Mouse (Mus musculus): ENCODE results near the gene Flt3l.

Flt3l gene

DNA sequence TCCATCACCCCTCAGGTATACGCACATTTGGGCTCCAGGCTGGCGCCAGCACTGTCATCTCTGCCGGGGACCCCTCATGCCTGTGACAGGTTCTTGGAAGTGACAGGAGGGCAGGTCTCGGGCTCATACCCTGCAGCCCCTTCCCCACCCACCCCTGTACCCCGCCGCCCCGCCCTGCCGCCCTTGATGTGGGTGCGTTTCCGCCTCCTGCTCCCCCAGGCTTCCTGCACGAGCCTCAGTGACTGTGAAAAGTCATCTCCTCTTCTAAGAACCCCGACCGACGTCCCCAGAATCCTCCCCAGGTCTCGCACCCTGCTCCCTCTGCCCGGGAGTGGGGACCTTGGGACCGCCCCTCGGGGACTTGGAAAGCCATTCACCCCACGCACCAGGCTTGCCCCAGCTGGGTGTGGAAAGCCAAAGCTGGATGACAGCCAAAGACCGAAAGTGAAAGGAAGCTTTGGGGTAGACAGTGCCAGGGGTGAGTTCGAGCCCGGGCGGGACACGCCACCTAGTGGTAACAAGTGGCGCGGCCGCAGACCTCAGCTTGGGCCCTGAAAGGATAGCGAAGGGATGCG, at the start of gene Flt3l, which contains the start of gene Gm45713:
Gene Flt3l, minus strand, starts transcription at position 440 of the 575 bp plus-strand sequence.
Gene Gm45713, minus strand, starts transcription at position 239 of the 575 bp plus-strand sequence.
- peak; percentile 87 to 90 for DNase-seq (ENCODE audit: low spot score in 2 of 2)

DNA sequence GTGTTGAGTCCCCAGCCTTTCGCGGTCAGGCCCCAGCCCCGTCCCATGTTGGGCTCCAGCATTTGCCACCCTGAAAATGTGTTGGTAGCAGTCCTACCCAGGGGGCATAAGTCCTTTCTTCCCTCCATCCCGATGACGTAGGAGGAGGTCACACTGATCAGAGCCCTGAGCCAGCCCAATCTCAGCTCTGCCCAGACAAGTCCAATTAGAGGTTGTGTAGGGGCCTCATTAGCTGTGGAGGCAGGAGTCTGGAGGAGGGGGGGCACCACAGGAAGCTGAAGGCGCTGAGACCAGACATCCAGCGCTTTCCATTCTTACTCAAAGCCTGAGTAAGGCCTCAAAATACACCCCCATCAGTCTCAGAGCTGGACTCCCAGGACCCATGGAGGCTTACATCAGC, 49.7 kb upstream of the Flt3l start:
- no peak for DNase-seq (ENCODE audit: low spot score in 2 of 2)

DNA sequence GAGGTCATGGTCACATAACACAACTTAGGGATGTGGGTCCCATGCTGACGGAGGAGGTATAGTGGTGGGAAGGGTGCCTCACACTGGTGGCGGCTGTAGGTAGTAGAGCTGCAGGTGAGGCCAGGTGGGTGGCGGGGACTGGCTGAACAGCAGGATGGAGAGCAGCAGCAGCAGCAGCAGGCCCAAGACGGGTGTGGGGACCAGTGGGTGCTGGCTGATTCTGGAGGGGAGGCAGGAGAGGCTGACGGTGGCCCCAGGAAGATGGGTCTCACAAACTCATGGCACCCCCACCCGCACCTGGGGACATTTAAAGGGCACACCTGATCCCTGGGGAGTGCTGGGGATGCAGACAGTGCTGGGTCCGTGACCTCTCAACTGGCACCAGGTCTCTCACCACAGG, 47.4 kb upstream of the Flt3l start:
- no peak for DNase-seq (ENCODE audit: low spot score in 2 of 2)

DNA sequence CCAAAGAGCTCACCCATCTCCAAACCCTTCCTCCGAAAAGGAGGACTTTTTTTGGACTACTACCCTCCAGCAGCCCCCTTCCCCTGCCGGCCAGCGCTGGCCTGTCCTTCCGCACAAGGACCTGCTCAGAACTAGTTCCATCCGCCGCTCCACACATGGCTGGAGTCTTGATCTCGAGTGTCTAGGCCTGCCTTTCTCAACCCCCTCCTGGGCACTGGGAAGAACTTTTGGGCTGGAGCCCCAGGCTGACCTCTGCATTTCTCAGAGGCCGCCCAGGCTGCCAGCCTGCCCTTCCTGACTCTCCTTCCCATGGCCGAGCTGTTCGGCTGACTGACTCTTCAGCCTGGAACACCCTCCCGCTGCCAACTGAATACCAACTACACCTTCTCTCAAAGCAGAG, 46.4 kb upstream of the Flt3l start:
- no peak for DNase-seq (ENCODE audit: low spot score in 2 of 2)

DNA sequence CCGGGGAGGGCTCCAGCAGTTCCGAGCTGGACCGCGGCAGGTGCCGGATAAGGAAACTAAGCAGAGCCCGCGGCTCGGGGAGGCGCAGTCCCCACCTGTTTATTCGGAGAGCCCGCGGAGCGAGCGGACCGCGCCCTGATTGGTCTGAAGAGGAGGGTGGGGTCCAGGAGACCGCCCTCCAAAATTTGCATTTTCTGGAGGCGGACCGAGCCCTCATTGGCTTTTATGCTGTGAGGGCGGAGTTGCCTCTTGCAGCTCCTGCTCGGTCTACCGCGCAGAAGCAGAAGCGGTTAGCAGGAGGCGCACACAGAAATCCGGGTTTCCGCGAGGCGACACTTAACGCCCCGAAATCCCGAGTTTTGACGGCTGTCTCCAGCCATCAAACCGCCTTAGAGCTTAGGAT, 46.0 kb upstream of the Flt3l start:
- peak; percentile 83 to 87 for DNase-seq (ENCODE audit: low spot score in 2 of 2)

DNA sequence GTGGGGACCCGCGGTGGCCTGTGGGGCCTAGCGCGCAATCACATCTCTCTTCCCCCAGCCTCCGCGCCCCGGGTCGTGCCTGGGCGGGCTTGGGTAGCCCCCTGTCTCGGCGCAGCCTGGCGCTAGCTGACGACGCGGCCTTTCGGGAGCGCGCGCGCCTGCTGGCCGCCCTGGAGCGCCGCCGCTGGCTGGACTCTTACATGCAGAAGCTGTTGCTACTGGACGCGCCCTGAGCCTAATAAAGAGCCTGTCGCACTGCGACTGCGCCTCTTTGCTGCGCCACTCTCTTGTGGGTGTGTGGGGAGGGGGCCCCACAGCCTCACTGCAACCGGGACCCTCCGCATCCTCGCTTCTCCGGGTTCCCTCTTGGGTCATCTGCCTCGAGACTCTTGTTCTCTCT, 45.3 kb upstream of the Flt3l start:
- no peak for DNase-seq (ENCODE audit: low spot score in 2 of 2)

DNA sequence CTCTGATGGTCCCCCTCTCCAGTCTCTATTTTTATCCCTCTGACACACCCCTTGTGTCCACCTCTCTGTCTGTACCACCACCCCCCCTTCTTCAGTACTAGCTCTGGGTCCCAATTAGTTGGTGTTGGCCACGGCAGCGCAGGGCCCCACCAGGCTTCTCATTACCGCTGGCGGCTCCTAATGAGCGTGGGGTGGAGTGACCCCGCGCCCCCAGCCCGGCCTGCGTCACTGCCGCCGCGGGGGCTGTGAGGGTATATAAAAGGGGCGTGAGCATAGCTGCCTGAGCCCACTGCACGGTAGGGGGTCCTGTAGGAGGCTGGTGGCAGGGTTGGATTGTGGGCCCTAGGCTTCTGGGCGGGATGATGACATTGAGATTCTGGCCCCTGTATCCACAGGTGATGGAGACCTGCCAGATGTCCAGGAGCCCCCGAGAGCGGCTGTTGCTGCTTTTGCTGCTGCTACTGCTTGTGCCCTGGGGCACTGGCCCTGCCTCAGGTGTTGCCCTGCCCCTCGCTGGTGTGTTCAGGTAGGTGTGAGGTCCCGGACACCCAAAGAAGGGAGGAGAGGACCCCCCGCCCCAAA, 44.8 kb upstream of the Flt3l start, which contains the start of gene Pth2:
Gene Pth2, plus strand, starts transcription at position 100 of the 582 bp plus-strand sequence.
- no peak for DNase-seq (ENCODE audit: low spot score in 2 of 2)

DNA sequence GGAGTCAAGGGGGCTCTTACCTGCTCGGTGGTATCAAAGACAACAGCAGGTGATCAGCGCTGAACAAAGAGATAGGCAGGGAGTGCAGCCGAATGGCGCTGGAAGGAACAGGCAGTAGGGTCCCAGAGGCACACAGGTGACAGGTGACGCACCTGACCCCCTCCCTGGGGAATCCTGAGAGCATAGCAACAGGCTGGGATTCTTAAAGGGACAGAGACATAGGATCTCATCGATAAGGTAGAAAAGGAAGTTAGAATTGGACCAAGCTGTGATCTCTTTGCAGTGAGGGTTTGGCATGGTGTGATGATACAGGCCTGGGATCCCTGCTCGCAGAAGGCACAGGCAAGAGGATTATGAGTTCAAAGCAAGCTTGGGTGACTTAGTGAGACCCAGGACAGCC, 43.2 kb upstream of the Flt3l start, which contains the start of gene Gfy:
Gene Gfy, minus strand, starts transcription at position 101 of the 400 bp plus-strand sequence.
- DNase-seq (ENCODE audit: low spot score in 2 of 2) = no peak

DNA sequence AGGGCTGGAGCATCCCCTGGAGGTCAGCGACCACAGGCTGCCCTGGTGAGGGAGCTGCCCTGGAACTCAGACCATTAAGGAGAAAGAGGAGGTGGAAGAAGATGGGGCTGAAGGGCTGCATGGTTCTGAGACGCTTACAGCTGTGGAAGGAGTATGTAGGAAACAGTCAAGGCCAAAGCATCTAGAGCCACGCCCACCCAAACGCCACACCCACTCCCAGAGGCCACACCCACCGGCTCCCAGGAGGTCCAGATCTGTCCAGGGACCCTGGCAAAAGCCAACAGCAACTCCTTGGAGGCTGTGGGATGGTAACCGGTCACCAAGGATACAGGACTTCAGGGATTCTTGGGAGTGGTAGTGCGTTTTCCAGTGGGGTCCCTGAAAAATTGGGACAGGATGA, 42.3 kb upstream of the Flt3l start:
- no peak for DNase-seq (ENCODE audit: low spot score in 2 of 2)

DNA sequence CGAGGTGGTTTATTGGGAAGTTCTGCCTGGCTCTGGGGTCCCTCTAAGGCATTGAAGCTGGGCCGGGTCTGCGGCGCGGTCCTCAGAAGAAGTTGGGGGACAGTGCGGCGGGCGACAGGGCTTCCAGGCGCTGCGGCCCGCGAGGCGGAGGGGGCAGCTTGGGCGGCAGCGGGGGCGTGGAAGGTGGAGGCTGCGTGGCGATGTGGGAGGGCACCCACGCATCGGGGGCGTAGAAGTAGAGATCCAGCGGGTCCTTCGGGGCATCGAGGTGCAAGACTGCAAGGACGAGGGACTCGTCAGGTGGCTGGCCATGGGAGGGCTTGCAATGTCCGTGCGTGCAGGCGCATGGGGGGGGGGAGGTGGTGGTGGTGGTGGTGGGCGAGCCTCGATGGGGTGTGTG, 40.1 kb upstream of the Flt3l start:
- DNase-seq (ENCODE audit: low spot score in 2 of 2) = no peak

DNA sequence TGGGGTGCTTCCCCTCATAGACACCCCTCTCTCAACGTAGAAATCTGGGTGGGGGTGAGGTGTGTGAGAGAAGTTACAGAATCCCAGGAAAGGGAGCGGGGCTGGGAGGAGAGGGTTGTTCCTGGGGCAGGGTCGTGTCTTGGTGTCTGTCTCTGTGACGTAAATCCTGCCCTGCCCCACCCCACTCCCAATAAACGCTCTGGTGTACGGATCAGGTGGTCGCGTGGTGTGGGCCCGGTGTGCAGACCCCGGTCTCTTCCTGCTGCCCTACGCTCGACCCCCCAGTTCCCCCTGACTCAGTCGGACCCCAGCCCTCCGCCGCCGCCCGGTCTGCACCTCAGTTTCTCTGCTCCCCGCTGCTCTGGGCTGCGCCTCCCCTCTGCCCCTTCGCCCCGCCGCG, 39.7 kb upstream of the Flt3l start:
- DNase-seq (ENCODE audit: low spot score in 2 of 2) = no peak

DNA sequence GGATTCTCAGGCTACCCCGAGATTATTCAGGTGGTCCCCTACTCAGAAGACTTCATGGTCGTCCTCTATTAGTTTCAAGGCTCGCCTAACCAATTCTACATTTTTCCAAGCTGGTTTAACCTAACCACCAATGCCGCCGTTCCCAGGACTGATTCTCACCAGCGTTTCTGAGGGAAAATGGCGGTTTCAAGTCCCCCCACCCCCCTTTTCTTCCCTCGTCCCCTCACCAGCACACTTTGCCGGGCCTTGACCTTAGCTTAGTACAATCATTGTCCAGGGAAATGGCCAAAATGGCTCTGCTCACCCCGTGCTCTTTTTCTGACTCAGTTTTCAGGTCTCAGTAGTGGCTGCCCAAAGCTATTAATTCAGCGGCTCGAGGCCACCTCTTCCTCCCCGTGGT, 39.2 kb upstream of the Flt3l start:
- no peak for DNase-seq (ENCODE audit: low spot score in 2 of 2)

DNA sequence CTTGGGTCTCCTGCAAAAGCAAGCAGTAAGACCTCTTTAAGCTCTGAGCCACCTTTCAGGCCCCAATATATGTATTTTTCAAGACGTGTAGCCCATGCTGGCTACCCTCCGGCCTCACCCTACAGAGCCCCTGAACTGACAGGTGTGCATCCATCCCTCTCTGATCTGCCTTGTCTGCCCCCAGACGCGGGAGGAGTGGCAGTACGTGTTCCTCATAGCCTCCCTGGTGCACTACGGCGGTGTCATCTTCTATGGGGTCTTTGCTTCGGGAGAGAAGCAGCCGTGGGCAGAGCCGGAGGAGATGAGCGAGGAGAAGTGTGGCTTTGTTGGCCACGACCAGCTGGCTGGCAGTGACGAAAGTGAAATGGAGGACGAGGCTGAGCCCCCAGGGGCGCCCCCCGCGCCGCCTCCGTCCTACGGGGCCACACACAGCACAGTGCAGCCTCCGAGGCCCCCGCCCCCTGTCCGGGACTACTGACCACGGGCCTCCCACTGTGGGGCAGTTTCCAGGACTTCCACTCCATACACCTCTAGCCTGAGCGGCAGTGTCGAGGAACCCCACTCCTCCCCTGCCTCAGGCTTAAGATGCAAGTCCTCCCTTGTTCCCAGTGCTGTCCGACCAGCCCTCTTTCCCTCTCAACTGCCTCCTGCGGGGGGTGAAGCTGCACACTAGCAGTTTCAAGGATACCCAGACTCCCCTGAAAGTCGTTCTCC, 38.5 kb upstream of the Flt3l start:
- DNase-seq (ENCODE audit: low spot score in 2 of 2) = no peak

DNA sequence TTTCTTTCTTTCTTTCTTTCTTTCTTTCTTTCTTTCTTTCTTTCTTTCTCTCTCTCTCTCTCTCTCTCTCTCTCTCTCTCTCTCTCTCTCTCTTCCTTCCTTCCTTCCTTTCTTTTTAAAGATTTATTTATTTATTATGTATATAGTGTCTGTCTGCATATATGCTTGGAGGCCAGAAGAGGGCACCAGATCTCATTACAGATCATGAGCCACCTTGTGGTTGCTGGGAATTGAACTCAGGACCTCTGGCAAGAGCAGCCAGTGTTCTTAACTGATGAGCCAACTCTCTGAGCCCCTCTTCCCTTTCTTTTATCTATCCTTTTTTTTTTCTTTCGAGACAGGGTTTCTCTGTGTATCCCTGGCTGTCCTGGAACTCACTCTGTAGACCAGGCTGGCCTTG, 37.5 kb upstream of the Flt3l start:
- peak in 1 of 2 experiments; percentile 30 for DNase-seq (ENCODE audit: low spot score in 2 of 2)

DNA sequence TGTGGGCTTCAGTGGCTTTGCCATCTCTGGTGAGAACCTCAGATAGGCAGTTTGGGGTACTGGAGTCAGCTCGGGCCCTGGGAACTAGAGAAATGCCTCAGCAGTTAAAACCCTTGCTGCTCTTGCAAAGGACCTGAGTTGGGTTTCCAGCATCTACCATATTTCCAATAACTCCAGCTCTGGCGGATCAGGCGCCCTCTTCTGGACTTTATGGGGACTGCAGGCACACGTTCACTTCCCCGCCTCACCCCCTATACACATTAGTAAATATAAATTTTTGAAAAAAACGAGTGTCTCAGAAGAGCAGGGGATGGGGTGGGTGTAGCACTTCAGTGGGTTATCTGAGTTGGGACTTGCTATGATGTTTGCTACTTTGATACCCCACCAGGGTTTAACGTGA, 36.7 kb upstream of the Flt3l start:
- DNase-seq (ENCODE audit: low spot score in 2 of 2) = peak in 1 of 2 experiments; percentile 54

DNA sequence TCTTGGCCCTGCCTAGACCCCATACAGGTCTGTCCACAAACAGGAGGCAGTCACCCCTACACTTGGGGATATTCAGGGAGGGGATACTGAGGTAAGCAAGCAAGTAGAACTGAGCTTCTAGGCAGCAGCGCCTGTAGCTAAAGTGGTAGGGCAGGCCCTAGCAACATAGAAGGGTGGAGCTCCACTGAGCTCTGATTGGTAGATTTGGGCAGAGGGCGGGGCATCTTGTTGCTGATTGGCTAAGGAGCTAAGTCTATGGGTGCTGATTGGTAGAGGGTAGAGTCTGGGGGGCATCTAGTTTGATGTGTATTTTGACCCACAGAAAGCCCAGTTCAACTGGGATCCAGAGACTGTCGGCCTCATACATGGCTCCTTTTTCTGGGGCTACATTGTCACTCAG, 33.3 kb upstream of the Flt3l start:
- DNase-seq (ENCODE audit: low spot score in 2 of 2) = no peak

DNA sequence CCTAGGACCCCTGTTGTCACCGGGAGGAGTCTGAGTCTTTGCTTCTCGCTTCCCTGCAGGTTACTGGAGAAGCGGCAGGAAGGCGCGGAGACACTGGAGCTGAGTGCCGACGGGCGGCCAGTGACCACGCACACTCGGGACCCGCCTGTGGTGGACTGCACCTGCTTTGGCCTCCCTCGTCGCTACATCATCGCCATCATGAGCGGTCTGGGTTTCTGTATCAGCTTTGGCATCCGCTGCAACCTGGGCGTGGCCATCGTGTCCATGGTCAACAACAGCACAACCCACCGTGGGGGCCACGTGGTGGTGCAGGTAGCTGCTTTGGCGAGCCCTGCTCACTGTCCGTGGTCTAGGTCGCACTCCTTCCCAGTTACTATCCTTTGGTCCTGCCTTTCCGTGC, 32.4 kb upstream of the Flt3l start:
- DNase-seq (ENCODE audit: low spot score in 2 of 2) = no peak

DNA sequence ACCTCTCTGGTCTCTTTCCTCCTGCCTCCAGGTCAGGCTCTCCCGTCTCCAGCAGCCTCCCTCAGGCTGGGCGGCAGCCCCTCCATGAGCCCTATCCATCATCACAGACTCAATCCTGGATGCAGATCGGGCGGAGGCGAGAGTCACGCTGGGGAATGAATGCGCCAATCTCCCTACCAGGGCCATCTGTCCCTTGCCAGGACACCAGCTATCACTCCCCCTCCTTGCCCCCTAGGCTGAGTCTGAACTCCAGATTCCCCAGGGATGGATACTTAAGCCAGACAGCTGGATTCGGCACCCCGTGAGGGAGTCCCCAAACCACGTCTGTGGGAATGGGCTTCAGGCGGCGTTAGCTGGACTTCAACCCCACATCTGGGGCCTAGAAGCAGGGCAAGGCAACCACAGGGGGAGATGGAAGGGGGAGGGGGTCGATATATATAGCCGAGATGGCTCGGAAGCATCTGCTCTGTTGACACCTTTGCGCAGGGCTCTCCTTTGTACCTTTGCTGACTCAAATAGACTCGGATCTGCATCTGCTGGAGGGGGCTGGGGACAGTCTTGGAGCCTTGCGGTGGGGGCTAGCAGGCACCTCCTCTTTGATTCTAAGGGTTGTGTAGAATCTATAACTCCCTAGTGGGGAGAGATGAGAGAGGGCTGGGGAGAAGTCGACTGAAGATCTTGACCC, 31.7 kb upstream of the Flt3l start:
- no peak for DNase-seq (ENCODE audit: low spot score in 2 of 2)

DNA sequence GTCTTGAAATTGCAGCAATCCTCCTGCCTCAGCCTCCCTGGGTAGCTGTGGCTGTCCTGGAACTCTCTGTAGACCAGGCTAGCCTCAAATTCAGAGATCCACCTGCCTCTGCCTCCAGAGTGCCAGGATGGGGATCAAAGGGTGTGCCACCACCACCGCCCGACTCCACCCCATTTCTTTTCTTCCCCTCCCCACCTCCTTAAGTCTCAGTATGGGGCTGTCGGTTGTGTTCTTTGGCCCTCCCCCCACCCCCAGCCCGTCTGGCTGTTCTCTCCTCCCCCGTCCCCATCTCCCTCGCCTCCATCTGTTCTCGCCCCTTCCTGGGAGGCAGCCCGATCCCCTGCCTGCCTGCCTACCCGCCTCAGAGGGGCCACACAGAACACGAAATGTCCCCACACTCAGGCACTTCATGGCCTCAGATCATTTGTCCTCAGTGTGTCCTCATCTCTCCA, 30.7 kb upstream of the Flt3l start:
- no peak for DNase-seq (ENCODE audit: low spot score in 2 of 2)

DNA sequence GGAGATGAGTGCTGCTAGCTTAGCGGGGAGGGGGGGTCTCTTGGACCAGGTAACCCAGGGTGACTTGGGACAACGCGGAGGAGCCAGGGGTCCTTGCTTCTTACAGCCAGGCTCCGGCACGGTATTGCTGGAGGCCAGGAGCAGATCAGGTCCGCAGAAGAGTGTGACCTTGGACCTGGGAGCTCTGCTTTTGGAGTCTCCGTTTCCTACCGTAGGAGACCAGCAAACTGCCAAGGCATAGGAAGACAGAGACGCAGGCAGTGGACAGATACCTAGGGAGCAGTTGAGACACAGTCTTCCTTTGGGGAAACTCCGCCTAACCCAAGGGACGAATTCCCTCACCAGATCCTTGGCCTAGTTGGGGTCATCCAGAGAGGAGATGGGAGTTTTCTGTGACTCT, 29.5 kb upstream of the Flt3l start:
- DNase-seq (ENCODE audit: low spot score in 2 of 2) = no peak

DNA sequence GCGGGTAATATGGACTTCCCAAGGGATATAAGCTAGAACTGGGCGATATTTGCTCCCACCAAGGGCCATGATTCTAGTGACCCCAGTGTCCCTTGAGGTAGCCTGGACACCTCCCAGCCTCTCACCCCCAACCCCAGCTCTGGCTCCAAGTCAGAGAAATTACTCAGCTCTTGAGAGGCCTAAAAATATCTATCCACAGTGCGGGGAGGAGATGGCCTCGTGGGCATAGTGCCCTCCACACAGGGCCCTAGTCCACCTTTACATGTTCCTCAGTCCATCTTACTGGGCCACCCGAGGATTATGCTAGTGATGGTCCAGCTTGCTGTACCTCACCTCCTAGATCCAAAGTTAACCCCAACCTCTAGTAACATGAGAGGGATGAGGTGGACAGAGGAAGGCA, 28.6 kb upstream of the Flt3l start:
- DNase-seq (ENCODE audit: low spot score in 2 of 2) = no peak

DNA sequence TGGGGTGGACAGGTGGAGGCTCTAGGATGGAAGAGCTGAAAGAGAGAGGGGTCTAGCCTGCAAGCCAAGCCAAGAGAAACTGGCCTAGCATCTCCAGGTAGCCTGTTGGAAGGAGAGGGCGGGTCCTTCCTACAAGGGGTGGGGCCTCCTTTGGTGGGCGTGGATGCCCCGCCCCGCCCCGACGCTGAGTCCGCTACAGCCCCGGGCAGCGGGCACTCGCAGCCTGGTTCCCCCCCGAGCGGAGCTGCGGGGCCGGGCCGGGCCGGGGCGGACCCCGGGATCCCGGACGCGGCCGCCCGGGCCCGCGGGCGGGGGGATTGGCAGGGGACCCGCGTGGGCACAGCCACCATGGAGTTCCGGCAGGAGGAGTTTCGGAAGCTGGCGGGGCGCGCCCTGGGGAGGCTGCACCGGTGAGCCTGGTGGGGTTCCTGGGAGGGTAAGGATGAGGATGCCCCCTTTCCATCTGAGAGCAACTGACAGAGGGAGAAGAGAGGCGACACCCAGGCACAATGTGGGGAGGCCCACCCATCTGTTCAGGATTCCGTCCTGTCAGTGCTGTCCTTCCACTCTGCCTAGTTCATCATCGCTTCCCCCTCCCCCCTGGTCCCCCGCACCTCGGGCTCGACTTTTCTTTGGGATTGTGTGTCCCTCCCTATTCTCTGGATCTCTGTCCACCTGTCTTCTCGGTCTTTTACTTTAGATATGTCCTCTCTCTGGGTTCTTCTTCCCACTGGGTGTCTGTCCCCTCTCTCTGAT, 27.7 kb upstream of the Flt3l start, which contains the start of gene Slc17a7:
Gene Slc17a7, plus strand, starts transcription at position 215 of the 756 bp plus-strand sequence.
- no peak for DNase-seq (ENCODE audit: low spot score in 2 of 2)

Measured in thymus, postnatal 10 days (tissue).